Mouse (Mus musculus) liver (tissue): Measurements from ENCODE around the gene Itsn2.
A peak's percentile ranks its signal among the peaks of the same experiment; 100 is the strongest.
"Not testable (repeated sequence)": the region's sequence is repeated elsewhere in the genome, so short reads cannot be mapped to it uniquely, and the experiment has no call there.

Experiments used
- DNase-seq: peaks from one replicate; pipeline ENCODE4 v3.0.0-alpha.2; 2020; ENCODE audit warnings: mixed read lengths

Gene Itsn2

GRCm38 (mm10) chr12:4709926-4710325 lies 117.5 kb downstream of the Itsn2 start:
- no peak for DNase-seq

- DNase-seq: no peak
These were observed 120.9 kb downstream of the Itsn2 start for GRCm38 (mm10) chr12:4713361-4713760.

- DNase-seq: peak; percentile 66
These were observed 123.2 kb downstream of the Itsn2 start for GRCm38 (mm10) chr12:4715606-4716005.

GRCm38 (mm10) chr12:4717417-4717816 lies 125.0 kb downstream of the Itsn2 start:
- peak; percentile 89 for DNase-seq

- peak; percentile 20 for DNase-seq
These were observed 126.8 kb downstream of the Itsn2 start for GRCm38 (mm10) chr12:4719066-4719761.

- peak; percentile 72 for DNase-seq
These were observed 127.6 kb downstream of the Itsn2 start for GRCm38 (mm10) chr12:4719762-4720754.

GRCm38 (mm10) chr12:4729165-4729564 lies 136.7 kb downstream of the Itsn2 start:
- DNase-seq: no peak

- no peak for DNase-seq
These were observed 139.2 kb downstream of the Itsn2 start for GRCm38 (mm10) chr12:4731629-4732028.

GRCm38 (mm10) chr12:4732332-4732731 lies 139.9 kb downstream of the Itsn2 start:
- no peak for DNase-seq

- DNase-seq: no peak
These were observed 145.7 kb downstream of the Itsn2 start, which contains the start of gene Fam228a for GRCm38 (mm10) chr12:4738031-4738576. Fam228a (minus strand) TSS chr12:4738430.

GRCm38 (mm10) chr12:4740823-4741222 lies 148.4 kb downstream of the Itsn2 start:
- no peak for DNase-seq

- DNase-seq: no peak
These were observed 149.7 kb downstream of the Itsn2 start for GRCm38 (mm10) chr12:4742183-4742582.

- DNase-seq: no peak
These were observed 152.0 kb downstream of the Itsn2 start for GRCm38 (mm10) chr12:4744486-4744885.

GRCm38 (mm10) chr12:4754451-4754850 lies 162.0 kb downstream of the Itsn2 start:
- not testable (repeated sequence) for DNase-seq

GRCm38 (mm10) chr12:4757060-4757459 lies 164.6 kb downstream of the Itsn2 start:
- no peak for DNase-seq
